Mouse (Mus musculus): ENCODE results near the gene Gdpgp1.

GRCm38 (mm10) chr7:80283226-80283918 is 50.7 kb downstream of the Gdpgp1 start:
- no peak for TF ChIP-seq CTCF (IDR thresholded peaks at IDR 0.05 in 2 of 3, conservative IDR thresholded peaks at IDR 0.05 in 1 of 3; ENCODE audit: control insufficient read depth in 1 of 3, insufficient read depth in 1 of 3, low read depth in 2 of 3, low read length in 3 of 3, poor library complexity in 1 of 3, severe bottlenecking in 1 of 3)
- TF ChIP-seq MXI1 (IDR thresholded peaks at IDR 0.05; ENCODE audit: low read depth, low read length) = no peak
- TF ChIP-seq MAX (IDR thresholded peaks at IDR 0.05; ENCODE audit: low read length) = no peak
- TF ChIP-seq E2F4 (IDR thresholded peaks at IDR 0.05; ENCODE audit: borderline replicate concordance, low read depth, low read length) = no peak
- no peak for TF ChIP-seq ZKSCAN1 (IDR thresholded peaks at IDR 0.05; ENCODE audit: low read depth, low read length)
- no peak for TF ChIP-seq TCF12 (IDR thresholded peaks at IDR 0.05; ENCODE audit: low read depth, low read length)
- TF ChIP-seq POLR2A (IDR thresholded peaks at IDR 0.05; ENCODE audit: control insufficient read depth in 1 of 2, insufficient read depth in 1 of 2, low read depth in 1 of 2, low read length in 2 of 2, poor library complexity in 1 of 2) = no peak
- no peak for TF ChIP-seq HCFC1 (IDR thresholded peaks at IDR 0.05; ENCODE audit: low read depth, low read length)

Data from MEL (cell line).